Mouse (Mus musculus) heart, embryonic 14.5 days (tissue): Measurements from ENCODE around the gene Naa80. TPM values are rescaled to one million over a fixed set of nuclear protein-coding genes. Genes with fewer than 3 reads are reported as not detected.
"Not testable (repeated sequence)": the region's sequence is repeated elsewhere in the genome, so short reads cannot be mapped to it uniquely, and the experiment has no call there.

ENCODE experiments used
- ATAC-seq: fragments of 200-750 bp; cut with Nextera tagmentation; 2 replicates; pipeline ENCODE4 v1.8.0; 2017; ENCODE audit warnings: low read depth, moderate TSS enrichment; ENCODE audit not compliant: insufficient number of reproducible peaks, insufficient read depth, low FRiP score
- H3K27ac ChIP-seq, 2 experiments: fragments of 200-500 bp in 1 of 2; fragments of 300-500 bp in 1 of 2; sonication (generic) in 1 of 2; replicated peaks in 1 of 2; 2 replicates each; pipeline ENCODE4 v1.5.1; 2012 to 2014; ENCODE audit warnings: low read depth in 2 of 2, low read length in 2 of 2, control low read depth in 1 of 2, mild to moderate bottlenecking in 1 of 2, mixed read lengths in 1 of 2; ENCODE audit not compliant: control insufficient read depth in 1 of 2, insufficient read depth in 1 of 2
- H3K27me3 ChIP-seq: fragments of 300-500 bp; sonication (generic); 2 replicates; pipeline ENCODE4 v1.6.1; 2014; ENCODE audit warnings: mild to moderate bottlenecking, low read length, control low read depth; ENCODE audit not compliant: control insufficient read depth, insufficient read depth
- H3K36me3 ChIP-seq: fragments of 300-500 bp; sonication (generic); 2 replicates; pipeline ENCODE4 v1.6.1; 2014; ENCODE audit warnings: mild to moderate bottlenecking, control low read depth, low read length, mixed read lengths; ENCODE audit not compliant: control insufficient read depth, insufficient read depth
- H3K4me1 ChIP-seq, 2 experiments: fragments of 200-500 bp in 1 of 2; fragments of 300-500 bp in 1 of 2; sonication (generic) in 1 of 2; 2 replicates each; pipeline ENCODE4 v1.6.1; 2012 to 2014; ENCODE audit warnings: low read length in 2 of 2, control low read depth in 1 of 2, mixed read lengths in 1 of 2; ENCODE audit not compliant: control insufficient read depth in 2 of 2, insufficient read depth in 2 of 2
- H3K4me2 ChIP-seq: fragments of 300-500 bp; sonication (generic); 2 replicates; pipeline ENCODE4 v1.6.1; 2014; ENCODE audit warnings: mild to moderate bottlenecking, low read length
- H3K4me3 ChIP-seq, 2 experiments: fragments of 200-500 bp in 1 of 2; fragments of 300-500 bp in 1 of 2; sonication (generic) in 1 of 2; 2 replicates each; pipeline ENCODE4 v1.5.1; 2012 to 2014; ENCODE audit warnings: low read length in 2 of 2, mild to moderate bottlenecking in 2 of 2, control low read depth in 1 of 2, low read depth in 1 of 2, moderate library complexity in 1 of 2; ENCODE audit not compliant: control insufficient read depth in 1 of 2, insufficient read depth in 1 of 2
- H3K9ac ChIP-seq: fragments of 300-500 bp; sonication (generic); 2 replicates; pipeline ENCODE4 v1.6.1; 2014; ENCODE audit warnings: mild to moderate bottlenecking, low read length
- H3K9me3 ChIP-seq: fragments of 300-500 bp; sonication (generic); 2 replicates; pipeline ENCODE4 v1.6.1; 2016; ENCODE audit warnings: low read length, control low read depth; ENCODE audit not compliant: control insufficient read depth
- WGBS: fragments of 180-500 bp; shearing (Covaris S2); extraction: QIAGEN DNeasy Blood & Tissue Kit; methylation state at CpG from one replicate; pipeline ENCODE4 v1.1.7; 2014; 5-methylcytosine and 5-hydroxymethylcytosine counted together
- polyA plus RNA-seq: library from polyadenylated mRNA; unstranded; fragments of >200 nt; fragmentation: Nextera tagmentation; extraction: Ambion mirVana; gene quantifications from 2 replicates; pipeline ENCODE4 v1.2.1, GENCODE M21; 2014

The Naa80 gene
- polyA plus RNA-seq, 1 experiment from 2014 or later, result 14.9 TPM

- no peaks in the 10 kb centered on the region for H3K27me3 ChIP-seq
- H3K4me3 ChIP-seq, result peak overlapping the region; percentile 77 to 88
- H3K9me3 ChIP-seq, result no peaks in the 10 kb centered on the region
- H3K9ac ChIP-seq, result peak overlapping the region; percentile 92
- peak overlapping the region; percentile 97 for H3K4me2 ChIP-seq
- H3K4me1 ChIP-seq, result peaks cover 38 to 60% of the 10 kb centered on the region in 2 experiments
- under 1% methylated on average over 41 of the region's 41 CpGs for WGBS
- H3K27ac ChIP-seq, result peak overlapping the region; percentile 87 to 92
- H3K36me3 ChIP-seq, result peaks cover 62% of the 10 kb centered on the region
- peak; percentile 72 for ATAC-seq
Measured at GRCm38 (mm10) chr9:107568331-107569261, 10.1 kb upstream of the Naa80 start.

GRCm38 (mm10) chr9:107569270-107569669, 9.4 kb upstream of the Naa80 start:
- Histone ChIP-seq H3K9me3 (no peaks in the 10 kb centered on the region), H3K4me3 (peak overlapping the region; percentile 77 to 88), H3K36me3 (peaks cover 60% of the 10 kb centered on the region), H3K4me2 (peak overlapping the region; percentile 97), H3K27me3 (no peaks in the 10 kb centered on the region), H3K27ac (peak overlapping the region; percentile 87 to 92), H3K4me1 (peaks cover 32 to 53% of the 10 kb centered on the region in 2 experiments), H3K9ac (peak overlapping the region; percentile 92)
- ATAC-seq, result peak; percentile 3; the same call in 1 of the 2 replicates
- WGBS, result under 1% methylated on average over 23 of the region's 23 CpGs

- H3K36me3 ChIP-seq, result peaks cover 59% of the 10 kb centered on the region
- no peaks in the 10 kb centered on the region for H3K27me3 ChIP-seq
- peak overlapping the region; percentile 77 to 88 for H3K4me3 ChIP-seq
- peak overlapping the region; percentile 87 to 92; a peak in 3 of 4 replicates for H3K27ac ChIP-seq
- no peaks in the 10 kb centered on the region for H3K9me3 ChIP-seq
- peaks cover 32 to 48% of the 10 kb centered on the region in 2 experiments for H3K4me1 ChIP-seq
- ATAC-seq, result no peak
- H3K9ac ChIP-seq, result peak overlapping the region; percentile 92
- WGBS, result 51% methylated on average over 13 of the region's 13 CpGs
- peak overlapping the region; percentile 97 for H3K4me2 ChIP-seq
Measured at GRCm38 (mm10) chr9:107570016-107570415, 8.7 kb upstream of the Naa80 start.

GRCm38 (mm10) chr9:107570845-107571244, 7.8 kb upstream of the Naa80 start:
- Histone ChIP-seq H3K9me3 (no peaks in the 10 kb centered on the region), H3K9ac (peak overlapping the region; percentile 92), H3K36me3 (peaks cover 51% of the 10 kb centered on the region), H3K4me2 (peak overlapping the region; percentile 97), H3K27ac (peak overlapping the region in 1 of 2 experiments; percentile 92; a peak in 1 of 4 replicates), H3K4me3 (peak overlapping the region; percentile 77 to 88), H3K27me3 (no peaks in the 10 kb centered on the region), H3K4me1 (peaks cover 32 to 42% of the 10 kb centered on the region in 2 experiments)
- ATAC-seq, result no peak
- WGBS, result 46% methylated on average over 21 of the region's 21 CpGs

- 88% methylated on average over 22 of the region's 22 CpGs for WGBS
- H3K4me1 ChIP-seq, result peaks cover 34 to 41% of the 10 kb centered on the region in 2 experiments
- peak overlapping the region; percentile 77 to 88; a peak in 3 of 4 replicates for H3K4me3 ChIP-seq
- no peak for ATAC-seq
- peaks cover 45% of the 10 kb centered on the region for H3K36me3 ChIP-seq
- H3K9me3 ChIP-seq, result no peaks in the 10 kb centered on the region
- peak overlapping the region; percentile 92 for H3K9ac ChIP-seq
- no peak overlapping the region; a peak in 1 of 4 replicates for H3K27ac ChIP-seq
- peak overlapping the region; percentile 97 for H3K4me2 ChIP-seq
- H3K27me3 ChIP-seq, result no peaks in the 10 kb centered on the region
Measured at GRCm38 (mm10) chr9:107571534-107572326, 7.0 kb upstream of the Naa80 start.

- Histone ChIP-seq H3K4me3 (no peak overlapping the region), H3K4me2 (no peak overlapping the region), H3K9ac (no peak overlapping the region), H3K4me1 (peaks cover 40 to 42% of the 10 kb centered on the region in 2 experiments), H3K27ac (no peak overlapping the region), H3K9me3 (no peaks in the 10 kb centered on the region), H3K36me3 (peaks cover 45% of the 10 kb centered on the region), H3K27me3 (no peaks in the 10 kb centered on the region)
- 98% methylated on average over 2 of the region's 2 CpGs for WGBS
- no peak for ATAC-seq
Measured at GRCm38 (mm10) chr9:107572327-107572662, 6.4 kb upstream of the Naa80 start.

- H3K4me2 ChIP-seq, H3K27ac ChIP-seq, H3K9ac ChIP-seq, H3K4me3 ChIP-seq, H3K27me3 ChIP-seq, ATAC-seq, H3K9me3 ChIP-seq: not testable (repeated sequence)
- WGBS, result 84% methylated on average over 6 of the region's 6 CpGs
- peaks cover 30 to 34% of the 10 kb centered on the region in 2 experiments for H3K4me1 ChIP-seq
- H3K36me3 ChIP-seq, result peaks cover 45% of the 10 kb centered on the region
Measured at GRCm38 (mm10) chr9:107573774-107574173, 4.9 kb upstream of the Naa80 start.
